ENCODE assay signal across 26 mouse cellular contexts in the genomic region with DNA sequence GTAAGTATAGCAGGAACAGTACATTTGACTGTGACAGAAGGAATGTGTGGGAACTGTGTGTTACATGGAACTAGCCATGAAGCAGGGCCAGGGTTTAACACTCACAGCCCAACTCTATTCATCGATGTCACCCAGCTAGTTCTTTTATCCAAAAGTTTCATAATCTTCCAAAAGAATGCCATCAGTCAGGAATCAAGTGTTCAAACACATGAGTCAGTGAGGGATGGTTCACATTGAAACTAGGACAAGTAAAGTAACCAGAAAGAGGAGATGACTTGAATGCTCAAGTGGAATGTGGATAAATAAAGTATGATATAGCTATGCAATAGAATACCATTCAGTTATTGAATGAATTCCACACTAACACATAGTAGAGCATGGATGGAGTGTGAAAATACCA.
"Had no signal": no experiment of that assay in that cellular context is flagged by ENCODE, and none has a peak within 500 bp of the region (broad histone marks: within the 10 kb centered on the region; RNA-seq: fewer than 3 reads in every experiment).

No protein-coding gene starts in this region.

- H3K27me3 ChIP-seq: embryonic facial prominence, embryonic 12.5 days; embryonic facial prominence, embryonic 13.5 days; embryonic facial prominence, embryonic 15.5 days; forebrain, embryonic 12.5 days; forebrain, embryonic 13.5 days; forebrain, embryonic 15.5 days had no signal

- ATAC-seq: forebrain, embryonic 13.5 days; forebrain, embryonic 14.5 days; forebrain, embryonic 15.5 days; forebrain, embryonic 16.5 days; forebrain, postnatal 0 days had no signal

- H3K9me3 ChIP-seq: embryonic facial prominence, embryonic 10.5 days; embryonic facial prominence, embryonic 12.5 days; embryonic facial prominence, embryonic 13.5 days; embryonic facial prominence, embryonic 15.5 days; forebrain, embryonic 10.5 days; forebrain, embryonic 12.5 days; forebrain, embryonic 13.5 days; forebrain, embryonic 15.5 days; heart, embryonic 10.5 days had no signal

- H3K27ac ChIP-seq: embryonic facial prominence, embryonic 10.5 days; embryonic facial prominence, embryonic 12.5 days; embryonic facial prominence, embryonic 13.5 days; embryonic facial prominence, embryonic 15.5 days; forebrain, embryonic 10.5 days; forebrain, embryonic 12.5 days; forebrain, embryonic 13.5 days; forebrain, embryonic 15.5 days; gastrocnemius, adult 2 months; heart, adult 2 months; heart, embryonic 10.5 days had no signal

- H3K36me3 ChIP-seq: embryonic facial prominence, embryonic 10.5 days; embryonic facial prominence, embryonic 12.5 days; embryonic facial prominence, embryonic 13.5 days; embryonic facial prominence, embryonic 15.5 days; forebrain, embryonic 10.5 days; forebrain, embryonic 12.5 days; forebrain, embryonic 15.5 days; heart, embryonic 10.5 days had no signal

- H3K9ac ChIP-seq: embryonic facial prominence, embryonic 12.5 days; embryonic facial prominence, embryonic 13.5 days; embryonic facial prominence, embryonic 15.5 days; forebrain, embryonic 12.5 days; forebrain, embryonic 13.5 days; forebrain, embryonic 15.5 days; forebrain, postnatal 0 days had no signal

- H3K4me2 ChIP-seq: embryonic facial prominence, embryonic 12.5 days; embryonic facial prominence, embryonic 13.5 days; embryonic facial prominence, embryonic 15.5 days; forebrain, embryonic 12.5 days; forebrain, embryonic 13.5 days; forebrain, embryonic 15.5 days had no signal

- H3K4me3 ChIP-seq: embryonic facial prominence, embryonic 10.5 days; embryonic facial prominence, embryonic 12.5 days; embryonic facial prominence, embryonic 13.5 days; embryonic facial prominence, embryonic 15.5 days; erythroblast, embryonic 14.5 days; forebrain, embryonic 10.5 days; forebrain, embryonic 12.5 days; forebrain, embryonic 13.5 days; forebrain, embryonic 15.5 days; gastrocnemius, adult 2 months; heart, adult 2 months; heart, embryonic 10.5 days had no signal

- DNase-seq: cerebellum, adult 9-11 months; cerebellum, postnatal 10 days; cerebellum, postnatal 14 days; cerebellum, postnatal 25 days; cerebellum, postnatal 36 days; embryo, embryonic 11 days; forebrain, postnatal 0 days; gastrocnemius, adult 2 months; gastrocnemius, postnatal 10 days; gastrocnemius, postnatal 14 days; gastrocnemius, postnatal 36 days; heart, adult 11 months; heart, adult 18-20 months; heart, adult 2 months had no signal

- H3K4me1 ChIP-seq: embryonic facial prominence, embryonic 10.5 days; embryonic facial prominence, embryonic 12.5 days; embryonic facial prominence, embryonic 13.5 days; embryonic facial prominence, embryonic 15.5 days; forebrain, embryonic 10.5 days; forebrain, embryonic 12.5 days; forebrain, embryonic 13.5 days; forebrain, embryonic 15.5 days; heart, embryonic 10.5 days had no signal
